ENCODE assay signal across 7 mouse cellular contexts in genomic region chr4:156192421-156193199, GRCm38 (mm10). TPM values are rescaled to one million over a fixed set of nuclear protein-coding genes. Genes with fewer than 3 reads are reported as not detected.
DNase-seq lines count a peak whose midpoint lies in the region; ATAC-seq and TF ChIP-seq lines count a peak whose summit lies in the region.

No protein-coding gene starts in this region.

- no peak for ATAC-seq in hindbrain, embryonic 12.5 days (ENCODE audit: low FRiP score)
- no peak for ATAC-seq in limb, embryonic 13.5 days (ENCODE audit: low FRiP score, low read depth)
- no peak for ATAC-seq in neural tube, embryonic 14.5 days (ENCODE audit: low read depth)

- H3K36me3 ChIP-seq in ES-Bruce4 (ENCODE audit: control insufficient read depth, insufficient read depth, low read length, poor library complexity, severe bottlenecking) = peaks cover 16% of the 10 kb centered on the region
- H3K36me3 ChIP-seq in hindbrain, embryonic 12.5 days = peaks cover 32% of the 10 kb centered on the region
- H3K36me3 ChIP-seq in limb, embryonic 13.5 days = peaks cover 66% of the 10 kb centered on the region
- no peaks in the 10 kb centered on the region; the same call in 1 of the 2 replicates for H3K36me3 ChIP-seq in neural tube, embryonic 14.5 days (ENCODE audit: control insufficient read depth, insufficient read depth, low read length)

- no peak for TF ChIP-seq CTCF in ES-Bruce4 (IDR thresholded peaks at IDR 0.05; ENCODE audit: low read depth, low read length)

- no peak for TF ChIP-seq POLR2A in ES-Bruce4 (IDR thresholded peaks at IDR 0.05; ENCODE audit: insufficient read depth, low read length)

- peaks cover 29% of the 10 kb centered on the region for H3K4me1 ChIP-seq in ES-Bruce4 (ENCODE audit: control insufficient read depth, insufficient read depth, low read length)
- H3K4me1 ChIP-seq in hindbrain, embryonic 12.5 days = peaks cover 86% of the 10 kb centered on the region
- peaks cover 77% of the 10 kb centered on the region for H3K4me1 ChIP-seq in limb, embryonic 13.5 days
- H3K4me1 ChIP-seq in neural tube, embryonic 14.5 days (ENCODE audit: control insufficient read depth, insufficient read depth, low read length) = peaks cover 52% of the 10 kb centered on the region

- peak overlapping the region; percentile 3 for H3K9ac ChIP-seq in ES-Bruce4 (ENCODE audit: low read depth, poor library complexity, severe bottlenecking)
- peak overlapping the region; percentile 42; the same call in 1 of the 2 replicates for H3K9ac ChIP-seq in hindbrain, embryonic 12.5 days
- 0 out of 2 replicates have a peak overlapping the region, but pooled peaks have one; percentile 19 for H3K9ac ChIP-seq in limb, embryonic 13.5 days
- H3K9ac ChIP-seq in neural tube, embryonic 14.5 days (replicated peaks; ENCODE audit: low read depth, low read length) = no peak overlapping the region

- 59% methylated on average over 8 of the region's 8 CpGs for WGBS in hindbrain, embryonic 12.5 days
- WGBS in limb, embryonic 13.5 days = 38% methylated on average over 8 of the region's 8 CpGs
- WGBS in neural tube, embryonic 14.5 days = 54% methylated on average over 8 of the region's 8 CpGs

- peak overlapping the region; percentile 10; the same call in 1 of the 2 replicates for H3K4me3 ChIP-seq in ES-Bruce4 (ENCODE audit: low read depth, low read length)
- H3K4me3 ChIP-seq in hindbrain, embryonic 12.5 days = peak overlapping the region; percentile 1; the same call in 1 of the 2 replicates
- H3K4me3 ChIP-seq in limb, embryonic 13.5 days = peak overlapping the region; percentile 1; the same call in 1 of the 2 replicates
- H3K4me3 ChIP-seq in neural tube, embryonic 14.5 days (ENCODE audit: low read depth, low read length) = no peak overlapping the region

- no peaks in the 10 kb centered on the region for H3K9me3 ChIP-seq in ES-Bruce4 (replicated peaks; ENCODE audit: control insufficient read depth, insufficient read depth, low read length, poor library complexity, severe bottlenecking)
- no peaks in the 10 kb centered on the region for H3K9me3 ChIP-seq in hindbrain, embryonic 12.5 days (replicated peaks)
- H3K9me3 ChIP-seq in limb, embryonic 13.5 days = no peaks in the 10 kb centered on the region
- H3K9me3 ChIP-seq in neural tube, embryonic 14.5 days (ENCODE audit: control insufficient read depth, low read length) = no peaks in the 10 kb centered on the region

- DNase-seq in Muller cell, postnatal 12 days (ENCODE audit: inconsistent ontology term) = peak; percentile 75
- no peak for DNase-seq in gastrocnemius, postnatal 36 days
- no peak for DNase-seq in B cell, adult 2 months

- TF ChIP-seq EP300 in ES-Bruce4 (IDR thresholded peaks at IDR 0.05; ENCODE audit: insufficient read depth, low read depth, low read length) = peak; percentile 91

- H3K27ac ChIP-seq in ES-Bruce4 (ENCODE audit: insufficient read depth, low read length) = peak overlapping the region; percentile 90
- H3K27ac ChIP-seq in hindbrain, embryonic 12.5 days = peak overlapping the region; percentile 44; the same call in 1 of the 2 replicates
- H3K27ac ChIP-seq in limb, embryonic 13.5 days = peak overlapping the region; percentile 58; the same call in 1 of the 2 replicates
- H3K27ac ChIP-seq in neural tube, embryonic 14.5 days (ENCODE audit: low read depth, low read length) = 0 out of 2 replicates have a peak overlapping the region, but pooled peaks have one; percentile 28

- intact Hi-C loops in gastrocnemius, postnatal 36 days (cut with DNase I) = loop anchor here (5.0 kb wide), 1 partner anchor 80 kb away; no protein-coding TSS in a partner anchor

- 0 out of 2 replicates have a peak overlapping the region, but pooled peaks have one; percentile 3 for H3K4me2 ChIP-seq in hindbrain, embryonic 12.5 days (replicated peaks)
- H3K4me2 ChIP-seq in limb, embryonic 13.5 days (replicated peaks) = peak overlapping the region; percentile 35
- H3K4me2 ChIP-seq in neural tube, embryonic 14.5 days (ENCODE audit: low read depth, low read length) = no peak overlapping the region

- H3K27me3 ChIP-seq in ES-Bruce4 (ENCODE audit: control insufficient read depth, insufficient read depth, low read length, poor library complexity, severe bottlenecking) = no peaks in the 10 kb centered on the region
- no peaks in the 10 kb centered on the region for H3K27me3 ChIP-seq in hindbrain, embryonic 12.5 days
- no peaks in the 10 kb centered on the region for H3K27me3 ChIP-seq in limb, embryonic 13.5 days
- H3K27me3 ChIP-seq in neural tube, embryonic 14.5 days (ENCODE audit: control insufficient read depth, insufficient read depth, low read length) = no peaks in the 10 kb centered on the region

RNA-seq across cellular contexts. Expression of gene Agrn, which starts 4.7 kb away (rescaled TPM):
- 156 and 159 TPM in 2 replicates for polyA plus RNA-seq in ES-Bruce4 (2011; ENCODE audit: insufficient read depth, insufficient read length, low read depth, missing spikeins)
- 161 and 178 TPM in 2 replicates for polyA plus RNA-seq in hindbrain, embryonic 12.5 days (2016; fragmentation: Nextera tagmentation; extraction: Ambion mirVana)
- 69.5 and 73.9 TPM in 2 replicates for polyA plus RNA-seq in limb, embryonic 13.5 days (2015; fragmentation: Nextera tagmentation; extraction: Ambion mirVana)
- polyA plus RNA-seq in neural tube, embryonic 14.5 days (2014; fragmentation: Nextera tagmentation; extraction: Ambion mirVana) = 100 and 136 TPM in 2 replicates
- 1 to 10 TPM; 7.0 to 8.6 TPM for total RNA-seq in gastrocnemius, postnatal 36 days (2021)

RNA-seq across cellular contexts. Expression of gene Isg15, which starts 8.0 kb away (rescaled TPM):
- polyA plus RNA-seq in ES-Bruce4 (2011; ENCODE audit: insufficient read depth, insufficient read length, low read depth, missing spikeins) = 8.4 and 10.7 TPM in 2 replicates
- polyA plus RNA-seq in hindbrain, embryonic 12.5 days (2016; fragmentation: Nextera tagmentation; extraction: Ambion mirVana) = 1.2 and 1.3 TPM in 2 replicates
- polyA plus RNA-seq in limb, embryonic 13.5 days (2015; fragmentation: Nextera tagmentation; extraction: Ambion mirVana) = 1.5 and 2.4 TPM in 2 replicates
- 0.50 and 1.2 TPM in 2 replicates for polyA plus RNA-seq in neural tube, embryonic 14.5 days (2014; fragmentation: Nextera tagmentation; extraction: Ambion mirVana)
- 1 to 10 TPM in 1 of 2 experiments, under 1 TPM in 1; 0.97 to 1.1 TPM for total RNA-seq in gastrocnemius, postnatal 36 days (2021)

RNA-seq across cellular contexts. Expression of gene AW011738, which starts 10.5 kb away (rescaled TPM):
- polyA plus RNA-seq in ES-Bruce4 (2011; ENCODE audit: insufficient read depth, insufficient read length, low read depth, missing spikeins) = 0.54 and 0.59 TPM in 2 replicates
- 7.0 and 7.6 TPM in 2 replicates for polyA plus RNA-seq in hindbrain, embryonic 12.5 days (2016; fragmentation: Nextera tagmentation; extraction: Ambion mirVana)
- polyA plus RNA-seq in limb, embryonic 13.5 days (2015; fragmentation: Nextera tagmentation; extraction: Ambion mirVana) = 2.0 and 2.3 TPM in 2 replicates
- polyA plus RNA-seq in neural tube, embryonic 14.5 days (2014; fragmentation: Nextera tagmentation; extraction: Ambion mirVana) = 1.8 TPM in 2 replicates
- 1 to 10 TPM; 2.8 to 4.4 TPM for total RNA-seq in gastrocnemius, postnatal 36 days (2021)

RNA-seq across cellular contexts. Expression of gene Perm1, which starts 23.1 kb away (rescaled TPM):
- polyA plus RNA-seq in ES-Bruce4 (2011; ENCODE audit: insufficient read depth, insufficient read length, low read depth, missing spikeins) = not detected in 2 replicates
- polyA plus RNA-seq in hindbrain, embryonic 12.5 days (2016; fragmentation: Nextera tagmentation; extraction: Ambion mirVana) = 2.3 and 2.6 TPM in 2 replicates
- polyA plus RNA-seq in limb, embryonic 13.5 days (2015; fragmentation: Nextera tagmentation; extraction: Ambion mirVana) = 0.59 and 0.66 TPM in 2 replicates
- polyA plus RNA-seq in neural tube, embryonic 14.5 days (2014; fragmentation: Nextera tagmentation; extraction: Ambion mirVana) = 2.2 and 2.9 TPM in 2 replicates
- 100 to 1,000 TPM; 144 to 172 TPM for total RNA-seq in gastrocnemius, postnatal 36 days (2021)

RNA-seq across cellular contexts. Expression of gene Plekhn1, which starts 42.0 kb away (rescaled TPM):
- polyA plus RNA-seq in ES-Bruce4 (2011; ENCODE audit: insufficient read depth, insufficient read length, low read depth, missing spikeins) = 19.1 and 21.2 TPM in 2 replicates
- polyA plus RNA-seq in hindbrain, embryonic 12.5 days (2016; fragmentation: Nextera tagmentation; extraction: Ambion mirVana) = 29.0 and 30.5 TPM in 2 replicates
- 24.6 and 24.9 TPM in 2 replicates for polyA plus RNA-seq in limb, embryonic 13.5 days (2015; fragmentation: Nextera tagmentation; extraction: Ambion mirVana)
- polyA plus RNA-seq in neural tube, embryonic 14.5 days (2014; fragmentation: Nextera tagmentation; extraction: Ambion mirVana) = 30.7 and 31.6 TPM in 2 replicates
- 1 to 10 TPM; 5.0 to 5.9 TPM for total RNA-seq in gastrocnemius, postnatal 36 days (2021)

Comparison
In these comparisons a context has a peak if more than half of its experiments do, and no peak if none do; other contexts are left out.
1. H3K27ac ChIP-seq: peak in every context shown above with its lines; median percentile 90 in ES-Bruce4; 58 in limb, embryonic 13.5 days; 44 in hindbrain, embryonic 12.5 days; 28 in neural tube, embryonic 14.5 days.